ENCODE assay signal across 8 mouse cellular contexts in genomic region chr11:53479171-53479782, GRCm38 (mm10). TPM values are rescaled to one million over a fixed set of nuclear protein-coding genes. Genes with fewer than 3 reads are reported as not detected.
DNase-seq lines count a peak whose midpoint lies in the region; ATAC-seq and TF ChIP-seq lines count a peak whose summit lies in the region.

No protein-coding gene starts in this region.

- no peak overlapping the region for H3K27ac ChIP-seq in heart, embryonic 15.5 days
- H3K27ac ChIP-seq in bone marrow, adult 2 months (ENCODE audit: control insufficient read depth, insufficient read depth, low read depth, low read length, poor library complexity): peak overlapping the region; percentile 87
- H3K27ac ChIP-seq in forebrain, embryonic 10.5 days: peak overlapping the region; percentile 48
- H3K27ac ChIP-seq in limb, embryonic 11.5 days (replicated peaks; ENCODE audit: low read depth, low read length): no peak overlapping the region
- H3K27ac ChIP-seq in neural tube, embryonic 15.5 days (replicated peaks): no peak overlapping the region

- TF ChIP-seq POLR2A in bone marrow, adult 2 months (IDR thresholded peaks at IDR 0.05; ENCODE audit: borderline replicate concordance, control insufficient read depth, low read depth, low read length): no peak

- H3K4me2 ChIP-seq in heart, embryonic 15.5 days: peak overlapping the region; percentile 98
- peak overlapping the region; percentile 69 for H3K4me2 ChIP-seq in limb, embryonic 11.5 days (ENCODE audit: low read depth, severe bottlenecking)
- H3K4me2 ChIP-seq in neural tube, embryonic 15.5 days: peak overlapping the region; percentile 83

- ATAC-seq in heart, embryonic 15.5 days (replicated peaks; ENCODE audit: insufficient number of reproducible peaks, insufficient read depth, low FRiP score, low read depth): 0 out of 2 replicates have a peak, but pooled peaks have one; percentile 47
- no peak for ATAC-seq in limb, embryonic 11.5 days (ENCODE audit: insufficient number of reproducible peaks, low FRiP score, low TSS enrichment, low read depth)
- ATAC-seq in neural tube, embryonic 15.5 days (ENCODE audit: low FRiP score): peak; percentile 32; the same call in 1 of the 2 replicates
- no peak for ATAC-seq in megakaryocyte-erythroid progenitor cell, adult 5-6 weeks (replicated peaks; ENCODE audit: low FRiP score, low TSS enrichment, poor library complexity, severe bottlenecking)

- no peaks in the 10 kb centered on the region for H3K36me3 ChIP-seq in heart, embryonic 15.5 days
- H3K36me3 ChIP-seq in forebrain, embryonic 10.5 days (replicated peaks): peaks cover 4% of the 10 kb centered on the region; the same call in 1 of the 2 replicates
- no peaks in the 10 kb centered on the region for H3K36me3 ChIP-seq in limb, embryonic 11.5 days (ENCODE audit: control insufficient read depth, insufficient read depth, low read length)
- H3K36me3 ChIP-seq in neural tube, embryonic 15.5 days: no peaks in the 10 kb centered on the region

- TF ChIP-seq CTCF in bone marrow, adult 2 months (IDR thresholded peaks at IDR 0.05; ENCODE audit: control insufficient read depth, insufficient read depth, low read length): no peak

- peaks cover 75% of the 10 kb centered on the region for H3K27me3 ChIP-seq in heart, embryonic 15.5 days
- peaks cover 94% of the 10 kb centered on the region for H3K27me3 ChIP-seq in forebrain, embryonic 10.5 days (ENCODE audit: poor library complexity, severe bottlenecking)
- peaks cover 43% of the 10 kb centered on the region for H3K27me3 ChIP-seq in limb, embryonic 11.5 days (ENCODE audit: control insufficient read depth, insufficient read depth, low read length)
- peaks cover 52% of the 10 kb centered on the region for H3K27me3 ChIP-seq in neural tube, embryonic 15.5 days (replicated peaks)

- 1% methylated on average over 62 of the region's 62 CpGs for WGBS in heart, embryonic 15.5 days
- 3% methylated on average over 62 of the region's 62 CpGs for WGBS in bone marrow, adult 2 months
- WGBS in forebrain, embryonic 10.5 days: 2% methylated on average over 62 of the region's 62 CpGs
- WGBS in limb, embryonic 11.5 days: 2% methylated on average over 62 of the region's 62 CpGs
- WGBS in neural tube, embryonic 15.5 days: under 1% methylated on average over 60 of the region's 62 CpGs

- peaks cover 19% of the 10 kb centered on the region for H3K4me1 ChIP-seq in heart, embryonic 15.5 days (replicated peaks)
- H3K4me1 ChIP-seq in bone marrow, adult 2 months (ENCODE audit: control insufficient read depth, insufficient read depth, low read length): peaks cover 2% of the 10 kb centered on the region
- H3K4me1 ChIP-seq in forebrain, embryonic 10.5 days: peaks cover 40% of the 10 kb centered on the region
- H3K4me1 ChIP-seq in limb, embryonic 11.5 days (ENCODE audit: control insufficient read depth, insufficient read depth, low read length): peaks cover 17% of the 10 kb centered on the region
- peaks cover 27% of the 10 kb centered on the region for H3K4me1 ChIP-seq in neural tube, embryonic 15.5 days

- peak overlapping the region; percentile 39 for H3K9ac ChIP-seq in heart, embryonic 15.5 days
- H3K9ac ChIP-seq in limb, embryonic 11.5 days (ENCODE audit: low read length): peak overlapping the region; percentile 7; the same call in 1 of the 2 replicates
- H3K9ac ChIP-seq in neural tube, embryonic 15.5 days (replicated peaks): peak overlapping the region; percentile 43

- no peak for DNase-seq in heart, adult 18-20 months
- no peak for DNase-seq in forebrain, embryonic 10.5 days (ENCODE audit: extremely low spot score, low spot score)
- peak; percentile 59 for DNase-seq in limb, embryonic 11.5 days (ENCODE audit: low spot score)
- no peak for DNase-seq in B cell, adult 2 months

- H3K9me3 ChIP-seq in heart, embryonic 15.5 days (replicated peaks): no peaks in the 10 kb centered on the region
- peaks cover 11% of the 10 kb centered on the region; the same call in 1 of the 2 replicates for H3K9me3 ChIP-seq in forebrain, embryonic 10.5 days
- H3K9me3 ChIP-seq in limb, embryonic 11.5 days (ENCODE audit: control insufficient read depth, low read length): peaks cover 3% of the 10 kb centered on the region; the same call in 1 of the 2 replicates
- no peaks in the 10 kb centered on the region for H3K9me3 ChIP-seq in neural tube, embryonic 15.5 days (replicated peaks)

- H3K4me3 ChIP-seq in heart, embryonic 15.5 days: peak overlapping the region; percentile 61
- peak overlapping the region; percentile 84 for H3K4me3 ChIP-seq in bone marrow, adult 2 months (replicated peaks; ENCODE audit: control insufficient read depth, low read depth, low read length)
- H3K4me3 ChIP-seq in forebrain, embryonic 10.5 days: peak overlapping the region; percentile 54
- H3K4me3 ChIP-seq in limb, embryonic 11.5 days (ENCODE audit: low read depth, low read length): peak overlapping the region; percentile 42
- peak overlapping the region; percentile 53 for H3K4me3 ChIP-seq in neural tube, embryonic 15.5 days (replicated peaks)

RNA-seq across cellular contexts. Expression of gene Gm9945, which starts 0.7 kb away (rescaled TPM):
- polyA plus RNA-seq in heart, embryonic 15.5 days (2015; fragmentation: Nextera tagmentation; extraction: Ambion mirVana): not detected in 2 replicates
- total RNA-seq in heart, adult 18-20 months (2021): not detected
- polyA plus RNA-seq in bone marrow, adult 2 months (2011; ENCODE audit: insufficient read depth, insufficient read length, low replicate concordance, missing spikeins): not detected in 2 replicates
- polyA plus RNA-seq in forebrain, embryonic 10.5 days (2016; fragmentation: Nextera tagmentation; extraction: Ambion mirVana): 0.30 TPM in 1 of 2 replicates, not detected in the other
- not detected in 2 replicates for polyA plus RNA-seq in limb, embryonic 11.5 days (2014; fragmentation: Nextera tagmentation; extraction: Ambion mirVana)
- polyA plus RNA-seq in neural tube, embryonic 15.5 days (2015; fragmentation: Nextera tagmentation; extraction: Ambion mirVana): 0.27 TPM in 1 of 2 replicates, not detected in the other
- total RNA-seq in megakaryocyte-erythroid progenitor cell, adult 5-6 weeks (2014; fragmentation: Nextera tagmentation): not detected in 2 replicates
- total RNA-seq in megakaryocyte-erythroid progenitor cell, adult 5-6 weeks (2017): not detected in 2 replicates

RNA-seq across cellular contexts. Expression of gene Sowaha, which starts 0.8 kb away (rescaled TPM):
- 0.34 and 0.48 TPM in 2 replicates for polyA plus RNA-seq in heart, embryonic 15.5 days (2015; fragmentation: Nextera tagmentation; extraction: Ambion mirVana)
- total RNA-seq in heart, adult 18-20 months (2021): under 1 TPM; 0.28 to 0.30 TPM
- 8.2 and 13.3 TPM in 2 replicates for polyA plus RNA-seq in bone marrow, adult 2 months (2011; ENCODE audit: insufficient read depth, insufficient read length, low replicate concordance, missing spikeins)
- 0.46 and 0.97 TPM in 2 replicates for polyA plus RNA-seq in forebrain, embryonic 10.5 days (2016; fragmentation: Nextera tagmentation; extraction: Ambion mirVana)
- 0.08 and 0.20 TPM in 2 replicates for polyA plus RNA-seq in limb, embryonic 11.5 days (2014; fragmentation: Nextera tagmentation; extraction: Ambion mirVana)
- polyA plus RNA-seq in neural tube, embryonic 15.5 days (2015; fragmentation: Nextera tagmentation; extraction: Ambion mirVana): 1.4 and 1.6 TPM in 2 replicates
- 3.9 and 7.0 TPM in 2 replicates for total RNA-seq in megakaryocyte-erythroid progenitor cell, adult 5-6 weeks (2014; fragmentation: Nextera tagmentation)
- total RNA-seq in megakaryocyte-erythroid progenitor cell, adult 5-6 weeks (2017): 3.7 and 4.7 TPM in 2 replicates

RNA-seq across cellular contexts. Expression of gene Gm9837, which starts 9.0 kb away (rescaled TPM):
- not detected in 2 replicates for polyA plus RNA-seq in heart, embryonic 15.5 days (2015; fragmentation: Nextera tagmentation; extraction: Ambion mirVana)
- not detected for total RNA-seq in heart, adult 18-20 months (2021)
- not detected in 2 replicates for polyA plus RNA-seq in bone marrow, adult 2 months (2011; ENCODE audit: insufficient read depth, insufficient read length, low replicate concordance, missing spikeins)
- polyA plus RNA-seq in forebrain, embryonic 10.5 days (2016; fragmentation: Nextera tagmentation; extraction: Ambion mirVana): not detected in 2 replicates
- not detected in 2 replicates for polyA plus RNA-seq in limb, embryonic 11.5 days (2014; fragmentation: Nextera tagmentation; extraction: Ambion mirVana)
- not detected in 2 replicates for polyA plus RNA-seq in neural tube, embryonic 15.5 days (2015; fragmentation: Nextera tagmentation; extraction: Ambion mirVana)
- not detected in 2 replicates for total RNA-seq in megakaryocyte-erythroid progenitor cell, adult 5-6 weeks (2014; fragmentation: Nextera tagmentation)
- not detected in 2 replicates for total RNA-seq in megakaryocyte-erythroid progenitor cell, adult 5-6 weeks (2017)

RNA-seq across cellular contexts. Expression of gene Shroom1, which starts 22.3 kb away (rescaled TPM):
- 2.5 and 2.6 TPM in 2 replicates for polyA plus RNA-seq in heart, embryonic 15.5 days (2015; fragmentation: Nextera tagmentation; extraction: Ambion mirVana)
- under 1 TPM; 0.30 to 0.57 TPM for total RNA-seq in heart, adult 18-20 months (2021)
- 0.70 TPM in 1 of 2 replicates, not detected in the other for polyA plus RNA-seq in bone marrow, adult 2 months (2011; ENCODE audit: insufficient read depth, insufficient read length, low replicate concordance, missing spikeins)
- polyA plus RNA-seq in forebrain, embryonic 10.5 days (2016; fragmentation: Nextera tagmentation; extraction: Ambion mirVana): 1.2 and 1.7 TPM in 2 replicates
- 4.6 and 4.7 TPM in 2 replicates for polyA plus RNA-seq in limb, embryonic 11.5 days (2014; fragmentation: Nextera tagmentation; extraction: Ambion mirVana)
- polyA plus RNA-seq in neural tube, embryonic 15.5 days (2015; fragmentation: Nextera tagmentation; extraction: Ambion mirVana): 3.4 and 4.1 TPM in 2 replicates
- not detected in 2 replicates for total RNA-seq in megakaryocyte-erythroid progenitor cell, adult 5-6 weeks (2014; fragmentation: Nextera tagmentation)
- not detected in 2 replicates for total RNA-seq in megakaryocyte-erythroid progenitor cell, adult 5-6 weeks (2017)

RNA-seq across cellular contexts. Expression of gene Gm10447, which starts 22.4 kb away (rescaled TPM):
- polyA plus RNA-seq in heart, embryonic 15.5 days (2015; fragmentation: Nextera tagmentation; extraction: Ambion mirVana): 0.16 TPM in 1 of 2 replicates, not detected in the other
- total RNA-seq in heart, adult 18-20 months (2021): not detected
- 0.41 TPM in 1 of 2 replicates, not detected in the other for polyA plus RNA-seq in bone marrow, adult 2 months (2011; ENCODE audit: insufficient read depth, insufficient read length, low replicate concordance, missing spikeins)
- not detected in 2 replicates for polyA plus RNA-seq in forebrain, embryonic 10.5 days (2016; fragmentation: Nextera tagmentation; extraction: Ambion mirVana)
- 0.08 TPM in 1 of 2 replicates, not detected in the other for polyA plus RNA-seq in limb, embryonic 11.5 days (2014; fragmentation: Nextera tagmentation; extraction: Ambion mirVana)
- 0.13 TPM in 1 of 2 replicates, not detected in the other for polyA plus RNA-seq in neural tube, embryonic 15.5 days (2015; fragmentation: Nextera tagmentation; extraction: Ambion mirVana)
- not detected in 2 replicates for total RNA-seq in megakaryocyte-erythroid progenitor cell, adult 5-6 weeks (2014; fragmentation: Nextera tagmentation)
- not detected in 2 replicates for total RNA-seq in megakaryocyte-erythroid progenitor cell, adult 5-6 weeks (2017)

Comparison
In these comparisons a context has a peak if more than half of its experiments do, and no peak if none do; other contexts are left out.
1. ATAC-seq: peak in heart, embryonic 15.5 days (single experiment) and neural tube, embryonic 15.5 days (single experiment); none in limb, embryonic 11.5 days (single experiment) and megakaryocyte-erythroid progenitor cell, adult 5-6 weeks (single experiment).
2. H3K27ac ChIP-seq: peak in bone marrow, adult 2 months (single experiment) and forebrain, embryonic 10.5 days (single experiment); none in heart, embryonic 15.5 days (single experiment), limb, embryonic 11.5 days (single experiment) and neural tube, embryonic 15.5 days (single experiment).
3. Peak in every context shown above with its lines, with median percentiles within 50 percentile points of each other: H3K4me2 ChIP-seq, H3K4me3 ChIP-seq and H3K9ac ChIP-seq.